Mouse (Mus musculus) hindbrain, embryonic 16.5 days (tissue): Measurements from ENCODE around the gene Rgs6. TPM values are rescaled to one million over a fixed set of nuclear protein-coding genes. Genes with fewer than 3 reads are reported as not detected.

Source experiments
- ATAC-seq: fragments of 200-750 bp; cut with Nextera tagmentation; 2 replicates; pipeline ENCODE4 v1.8.0; 2017; ENCODE audit warnings: moderate TSS enrichment, moderate library complexity
- H3K27ac ChIP-seq: fragments of 300-500 bp; sonication (generic); 2 replicates; pipeline ENCODE4 v1.5.1; 2014; ENCODE audit warnings: low read depth, mild to moderate bottlenecking, control low read depth, low read length, moderate library complexity
- H3K27me3 ChIP-seq: fragments of 300-500 bp; sonication (generic); replicated peaks from 2 replicates; pipeline ENCODE4 v1.6.1; 2014; ENCODE audit warnings: low read length; ENCODE audit not compliant: control insufficient read depth, insufficient read depth
- H3K36me3 ChIP-seq: fragments of 300-500 bp; sonication (generic); 2 replicates; pipeline ENCODE4 v1.6.1; 2014; ENCODE audit warnings: mild to moderate bottlenecking, low read length, moderate library complexity, mixed read lengths; ENCODE audit not compliant: control insufficient read depth, insufficient read depth
- H3K4me1 ChIP-seq: fragments of 300-500 bp; sonication (generic); 2 replicates; pipeline ENCODE4 v1.6.1; 2014; ENCODE audit warnings: low read depth, low read length; ENCODE audit not compliant: control insufficient read depth, insufficient read depth
- H3K4me2 ChIP-seq: fragments of 300-500 bp; sonication (generic); 2 replicates; pipeline ENCODE4 v1.6.1; 2014; ENCODE audit warnings: mild to moderate bottlenecking, low read length, control low read depth, moderate library complexity
- H3K4me3 ChIP-seq: fragments of 300-500 bp; sonication (generic); 2 replicates; pipeline ENCODE4 v1.5.1; 2014; ENCODE audit warnings: mild to moderate bottlenecking, low read length, control low read depth, moderate library complexity
- H3K9ac ChIP-seq: fragments of 300-500 bp; sonication (generic); 2 replicates; pipeline ENCODE4 v1.6.1; 2014; ENCODE audit warnings: low read depth, mild to moderate bottlenecking, control low read depth, low read length, moderate library complexity
- H3K9me3 ChIP-seq: fragments of 300-500 bp; sonication (generic); 2 replicates; pipeline ENCODE4 v1.6.1; 2014; ENCODE audit warnings: mild to moderate bottlenecking, low read length, moderate library complexity; ENCODE audit not compliant: control insufficient read depth
- WGBS: fragments of 180-500 bp; shearing (Covaris S2); extraction: QIAGEN DNeasy Blood & Tissue Kit; methylation state at CpG from one replicate; pipeline ENCODE4 v1.1.7; 2014; 5-methylcytosine and 5-hydroxymethylcytosine counted together
- polyA plus RNA-seq: library from polyadenylated mRNA; unstranded; fragments of >200 nt; fragmentation: Nextera tagmentation; extraction: Ambion mirVana; gene quantifications from 2 replicates; pipeline ENCODE4 v1.2.1, GENCODE M21; 2015

The Rgs6 gene
- polyA plus RNA-seq, 1 experiment from 2014 or later, result 10.1 TPM

- H3K4me2 ChIP-seq, result peak overlapping the region; percentile 16; the same call in 1 of the 2 replicates
- WGBS, result 29% methylated on average over 18 of the region's 19 CpGs
- H3K27ac ChIP-seq, result no peak overlapping the region
- no peak overlapping the region for H3K9ac ChIP-seq
- peaks cover 12% of the 10 kb centered on the region for H3K4me1 ChIP-seq
- no peaks in the 10 kb centered on the region for H3K36me3 ChIP-seq
- H3K4me3 ChIP-seq, result no peak overlapping the region
- no peaks in the 10 kb centered on the region for H3K27me3 ChIP-seq
- no peak for ATAC-seq
- no peaks in the 10 kb centered on the region; the same call in 1 of the 2 replicates for H3K9me3 ChIP-seq
Measured at GRCm38 (mm10) chr12:82588846-82589630, 946 bp downstream of the Rgs6 start.

DNA sequence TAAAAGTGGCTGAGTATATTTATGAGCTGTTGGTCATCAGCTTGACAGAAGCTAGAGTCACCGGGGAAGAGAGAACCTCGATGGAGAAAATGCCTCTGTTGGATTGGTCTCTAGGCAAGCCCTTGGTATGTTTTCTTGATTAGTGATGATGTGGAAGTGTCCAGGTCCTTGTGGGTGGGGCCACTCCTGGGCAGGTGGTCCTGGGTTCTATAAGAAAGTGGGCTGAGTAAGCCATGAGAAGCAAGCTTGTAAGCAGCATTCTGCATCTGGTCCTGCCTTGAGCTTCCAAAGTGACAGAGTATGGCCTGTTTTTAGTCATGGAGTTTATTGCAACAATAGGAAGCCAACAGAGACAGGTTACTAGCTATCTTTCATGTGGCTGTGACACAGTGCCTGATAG, 10.9 kb downstream of the Rgs6 start:
- H3K36me3 ChIP-seq, result no peaks in the 10 kb centered on the region
- H3K4me2 ChIP-seq, result no peak overlapping the region
- no peak overlapping the region for H3K9ac ChIP-seq
- H3K4me3 ChIP-seq, result no peak overlapping the region
- no peaks in the 10 kb centered on the region for H3K27me3 ChIP-seq
- WGBS, result 90% methylated on average over 2 of the region's 2 CpGs
- ATAC-seq, result no peak
- H3K4me1 ChIP-seq, result no peaks in the 10 kb centered on the region
- H3K27ac ChIP-seq, result no peak overlapping the region
- no peaks in the 10 kb centered on the region for H3K9me3 ChIP-seq

- Histone ChIP-seq H3K36me3 (no peaks in the 10 kb centered on the region), H3K9me3 (no peaks in the 10 kb centered on the region), H3K9ac (no peak overlapping the region), H3K4me2 (no peak overlapping the region), H3K4me1 (no peaks in the 10 kb centered on the region), H3K27ac (no peak overlapping the region), H3K4me3 (no peak overlapping the region), H3K27me3 (no peaks in the 10 kb centered on the region)
- ATAC-seq, result no peak
- WGBS, result 46% methylated on average over 6 of the region's 6 CpGs
Measured at GRCm38 (mm10) chr12:82600406-82600805, 12.3 kb downstream of the Rgs6 start.

DNA sequence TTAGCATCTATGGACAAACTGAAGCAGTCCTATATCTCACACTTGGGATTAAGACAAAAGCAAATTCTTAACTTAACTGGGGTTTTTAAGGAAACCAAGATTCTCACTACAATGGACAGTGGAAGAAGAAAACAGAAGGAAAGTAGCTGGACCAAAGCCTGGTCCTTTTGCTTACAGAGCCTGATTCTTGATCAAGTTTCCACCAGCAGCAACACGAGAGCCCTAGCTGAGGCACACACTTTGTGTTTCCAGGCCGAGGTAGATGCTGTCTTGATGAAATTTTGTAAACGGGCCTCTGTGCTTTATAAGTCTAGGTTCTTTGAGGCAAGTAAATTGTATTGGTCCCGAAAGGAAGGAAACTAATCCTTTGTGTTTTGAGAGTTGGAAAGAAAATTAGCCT, 14.7 kb downstream of the Rgs6 start:
- H3K36me3 ChIP-seq, result no peaks in the 10 kb centered on the region
- no peak for ATAC-seq
- H3K27ac ChIP-seq, result no peak overlapping the region
- H3K4me2 ChIP-seq, result no peak overlapping the region
- H3K9ac ChIP-seq, result no peak overlapping the region
- WGBS, result 65% methylated on average over 4 of the region's 4 CpGs
- H3K27me3 ChIP-seq, result no peaks in the 10 kb centered on the region
- H3K4me3 ChIP-seq, result no peak overlapping the region
- no peaks in the 10 kb centered on the region for H3K9me3 ChIP-seq
- no peaks in the 10 kb centered on the region for H3K4me1 ChIP-seq

DNA sequence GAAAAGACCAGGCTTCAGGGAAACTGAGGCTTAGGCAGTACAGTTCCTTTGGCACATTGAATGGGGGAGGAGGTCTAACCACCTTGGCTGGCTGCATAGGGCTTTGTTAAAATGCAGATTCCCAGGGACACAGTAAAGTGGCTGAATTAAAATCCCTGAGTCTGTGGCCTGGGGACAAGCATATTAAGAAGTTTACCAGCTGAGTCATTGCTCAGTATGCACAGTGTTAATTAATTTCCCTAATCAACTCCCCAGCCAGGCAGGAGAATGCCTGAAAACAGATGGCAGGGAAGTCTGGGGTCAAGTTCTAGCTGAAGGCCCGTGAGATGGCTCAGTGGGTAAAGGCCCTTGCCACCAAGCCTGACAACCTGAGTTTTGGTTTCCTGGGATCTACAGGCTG, 15.2 kb downstream of the Rgs6 start:
- no peak overlapping the region for H3K9ac ChIP-seq
- H3K4me3 ChIP-seq, result no peak overlapping the region
- no peaks in the 10 kb centered on the region for H3K27me3 ChIP-seq
- no peak overlapping the region for H3K27ac ChIP-seq
- H3K4me1 ChIP-seq, result no peaks in the 10 kb centered on the region
- H3K4me2 ChIP-seq, result no peak overlapping the region
- 12% methylated on average over 1 of the region's 1 CpGs for WGBS
- no peak for ATAC-seq
- H3K9me3 ChIP-seq, result no peaks in the 10 kb centered on the region
- no peaks in the 10 kb centered on the region for H3K36me3 ChIP-seq

DNA sequence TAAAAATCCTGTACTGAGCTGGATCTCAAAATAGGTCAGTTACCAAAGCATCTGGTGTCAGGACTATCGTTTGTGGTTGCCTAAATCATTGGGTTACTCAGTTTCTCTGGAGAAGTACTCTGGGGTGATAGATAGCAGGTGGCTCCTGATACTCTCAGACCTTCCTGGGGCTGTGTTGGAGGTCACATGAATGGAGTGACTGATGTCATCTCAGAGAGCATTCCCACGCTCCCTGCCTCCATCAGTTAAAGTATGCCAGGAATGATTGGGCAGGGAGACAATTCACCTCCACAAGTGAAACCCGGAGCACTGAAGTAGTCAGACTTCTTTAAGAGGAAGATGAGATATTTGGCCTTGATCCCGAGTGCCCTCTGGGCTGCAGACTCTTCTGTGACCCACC, 15.9 kb downstream of the Rgs6 start:
- Histone ChIP-seq H3K9ac (no peak overlapping the region), H3K4me3 (no peak overlapping the region), H3K27ac (no peak overlapping the region), H3K4me2 (no peak overlapping the region), H3K27me3 (no peaks in the 10 kb centered on the region), H3K36me3 (no peaks in the 10 kb centered on the region), H3K4me1 (no peaks in the 10 kb centered on the region), H3K9me3 (no peaks in the 10 kb centered on the region)
- WGBS, result 76% methylated on average over 4 of the region's 4 CpGs
- ATAC-seq, result no peak

GRCm38 (mm10) chr12:82612769-82613660, 24.9 kb downstream of the Rgs6 start:
- Histone ChIP-seq H3K27me3 (no peaks in the 10 kb centered on the region), H3K36me3 (no peaks in the 10 kb centered on the region), H3K4me3 (no peak overlapping the region), H3K4me2 (no peak overlapping the region), H3K4me1 (peaks cover 13% of the 10 kb centered on the region), H3K9me3 (no peaks in the 10 kb centered on the region), H3K9ac (no peak overlapping the region), H3K27ac (no peak overlapping the region)
- ATAC-seq, result no peak
- WGBS, result 87% methylated on average over 13 of the region's 13 CpGs

DNA sequence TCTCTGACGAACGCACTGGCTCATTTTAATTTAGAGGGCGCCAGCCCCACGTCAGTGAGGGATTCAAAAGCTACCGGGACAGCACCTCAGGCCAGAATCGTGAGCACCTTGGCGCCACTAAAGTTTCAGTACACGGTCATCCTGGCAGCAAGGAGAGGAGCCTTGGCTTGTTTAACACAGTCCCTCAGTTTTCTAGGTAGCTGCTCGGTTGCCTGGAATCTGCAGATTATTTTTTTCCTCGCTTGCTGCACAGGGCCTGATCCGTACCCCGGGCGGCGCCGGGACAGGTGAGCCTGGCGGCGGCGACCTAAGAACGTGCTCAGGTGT, 28.4 kb downstream of the Rgs6 start:
- Histone ChIP-seq H3K4me1 (peaks cover 13% of the 10 kb centered on the region), H3K27me3 (peaks cover 3% of the 10 kb centered on the region; the same call in 1 of the 2 replicates), H3K27ac (no peak overlapping the region), H3K4me2 (peak overlapping the region; percentile 97), H3K36me3 (no peaks in the 10 kb centered on the region), H3K9me3 (no peaks in the 10 kb centered on the region), H3K9ac (peak overlapping the region; percentile 78), H3K4me3 (peak overlapping the region; percentile 67)
- WGBS, result 1% methylated on average over 19 of the region's 19 CpGs
- ATAC-seq, result no peak
